In genomic region chr10:10580811-10581210, GRCm38 (mm10) we compare ENCODE assay signal across 17 mouse cellular contexts. TPM values are rescaled to one million over a fixed set of nuclear protein-coding genes. Genes with fewer than 3 reads are reported as not detected.
DNase-seq lines count a peak whose midpoint lies in the region; TF ChIP-seq lines count a peak whose summit lies in the region.
"Had no signal": no experiment of that assay in that cellular context is flagged by ENCODE, and none has a peak within 500 bp of the region (broad histone marks: within the 10 kb centered on the region; RNA-seq: fewer than 3 reads in every experiment).

No protein-coding gene starts in this region.

- H3K27ac ChIP-seq in liver, adult 2 months (replicated peaks; ENCODE audit: insufficient read depth, low read depth, low read length) = no peak overlapping the region

- DNase-seq in liver, adult 2 months (ENCODE audit: extremely low read depth, low read depth, low spot score) = peak; percentile 90
- DNase-seq in liver = no peak
- DNase-seq: adrenal gland, adult 2 months; adrenal gland, adult 8-10 months; adrenal gland, postnatal 10 days; adrenal gland, postnatal 14 days; adrenal gland, postnatal 25 days; adrenal gland, postnatal 36 days; B cell, adult 2 months; cerebellum, adult 11 months; cerebellum, adult 11-12 months; cerebellum, adult 18-20 months; cerebellum, adult 2 months had no signal

- H3K4me1 ChIP-seq in liver, adult 2 months (ENCODE audit: control insufficient read depth, insufficient read depth, low read length) = peaks cover 2% of the 10 kb centered on the region; the same call in 1 of the 2 replicates

- no peaks in the 10 kb centered on the region for H3K36me3 ChIP-seq in liver, adult 2 months (ENCODE audit: control insufficient read depth, insufficient read depth, low read length)
- H3K36me3 ChIP-seq: G1E had no signal

- no peak for TF ChIP-seq CTCF in liver, adult 2 months (IDR thresholded peaks at IDR 0.05; ENCODE audit: low read depth, low read length)

- TF ChIP-seq POLR2A in liver, adult 2 months (IDR thresholded peaks at IDR 0.05; ENCODE audit: extremely low read depth, insufficient read depth, low read length) = no peak

- no peaks in the 10 kb centered on the region for H3K79me2 ChIP-seq in liver, adult 2 months (ENCODE audit: control insufficient read depth, insufficient read depth, low read length)

- no peaks in the 10 kb centered on the region for H3K27me3 ChIP-seq in liver, adult 2 months (ENCODE audit: control insufficient read depth, insufficient read depth, low read length)
- H3K27me3 ChIP-seq: CH12.LX, Patski had no signal

- WGBS in liver, adult 2 months = 15% methylated on average over 3 of the region's 3 CpGs

- no peak overlapping the region for H3K4me3 ChIP-seq in liver, adult 2 months (ENCODE audit: insufficient read depth, low read depth, low read length)

- no peak overlapping the region for H3K9ac ChIP-seq in liver, adult 2 months (ENCODE audit: low read depth, low read length)

RNA-seq across cellular contexts. Expression of gene Rab32, which starts 22.7 kb away (rescaled TPM):
- total RNA-seq in liver, adult 2 months (2014; rRNA removed) = 20.4 and 31.4 TPM in 2 replicates
- 26.4 and 27.5 TPM in 2 replicates for polyA plus RNA-seq in liver, adult 2 months (2012; rRNA removed)
- total RNA-seq: CH12.LX, MEL had no signal
- polyA plus RNA-seq: G1E had no signal
